Mouse (Mus musculus) layer of hippocampus, postnatal 10 days (tissue): ENCODE data around the gene Olfr1375. TPM values are rescaled to one million over a fixed set of nuclear protein-coding genes. Genes with fewer than 3 reads are reported as not detected.
"Not testable (repeated sequence)": the region's sequence is repeated elsewhere in the genome, so short reads cannot be mapped to it uniquely, and the experiment has no call there.

ENCODE experiments used
- DNase-seq, 2 experiments: peaks; one replicate each; pipeline ENCODE4 v3.0.0; 2021; ENCODE audit warnings: low spot score in 2 of 2
- long read RNA-seq: library from polyadenylated mRNA; stranded (forward); transcript quantifications from one replicate; pipeline ENCODE4 v2.0.0, GENCODE M21; 2023
- total RNA-seq, 2 experiments: library from RNA; stranded (reverse); gene quantifications; 2 replicates each; pipeline ENCODE4 v1.2.3; 2021

Gene Olfr1375
- total RNA-seq = not detected
- long read RNA-seq = 0 reads

- DNase-seq = not testable (repeated sequence)
Measured at GRCm38 (mm10) chr11:51047809-51048208, at the start of gene Olfr1375. Gene Olfr1375 (plus strand): TSS chr11:51048109.

GRCm38 (mm10) chr11:51003296-51003695 lies 44.6 kb upstream of the Olfr1375 start, which contains the start of gene Olfr51:
Gene Olfr51 (plus strand): TSS chr11:51003596.
- DNase-seq = no peak

GRCm38 (mm10) chr11:51011821-51012220 lies 36.1 kb upstream of the Olfr1375 start:
- no peak for DNase-seq

GRCm38 (mm10) chr11:51013936-51014335 lies 34.0 kb upstream of the Olfr1375 start, which contains the start of gene Olfr54:
Gene Olfr54 (plus strand): TSS chr11:51014236.
- no peak for DNase-seq

GRCm38 (mm10) chr11:51016341-51016740 lies 31.6 kb upstream of the Olfr1375 start:
- DNase-seq = no peak

- not testable (repeated sequence) for DNase-seq
Measured at GRCm38 (mm10) chr11:51026811-51027210, 21.1 kb upstream of the Olfr1375 start.

- not testable (repeated sequence) for DNase-seq
Measured at GRCm38 (mm10) chr11:51029381-51029780, 18.5 kb upstream of the Olfr1375 start.

GRCm38 (mm10) chr11:51030225-51030624 lies 17.7 kb upstream of the Olfr1375 start:
- DNase-seq = no peak

- DNase-seq = peak; percentile 28 to 38
Measured at GRCm38 (mm10) chr11:51032851-51033250, 15.1 kb upstream of the Olfr1375 start.

- not testable (repeated sequence) for DNase-seq
Measured at GRCm38 (mm10) chr11:51034141-51034540, 13.8 kb upstream of the Olfr1375 start.

- no peak for DNase-seq
Measured at GRCm38 (mm10) chr11:51035951-51036350, 12.0 kb upstream of the Olfr1375 start.

- not testable (repeated sequence) for DNase-seq
Measured at GRCm38 (mm10) chr11:51044776-51045175, 3.1 kb upstream of the Olfr1375 start.

GRCm38 (mm10) chr11:51051678-51052077 lies 3.8 kb downstream of the Olfr1375 start:
- no peak for DNase-seq

- peak; percentile 21 to 38 for DNase-seq
Measured at GRCm38 (mm10) chr11:51053230-51053629, 5.3 kb downstream of the Olfr1375 start.

- peak; percentile 69 to 82 for DNase-seq
Measured at GRCm38 (mm10) chr11:51059151-51059571, 11.3 kb downstream of the Olfr1375 start, which contains the start of gene Zfp354a. Gene Zfp354a (plus strand): TSS chr11:51059257.

- no peak for DNase-seq
Measured at GRCm38 (mm10) chr11:51059640-51060039, 11.7 kb downstream of the Olfr1375 start.

- DNase-seq = no peak
Measured at GRCm38 (mm10) chr11:51060981-51061380, 13.1 kb downstream of the Olfr1375 start.

GRCm38 (mm10) chr11:51063276-51063675 lies 15.4 kb downstream of the Olfr1375 start:
- DNase-seq = no peak

- no peak for DNase-seq
Measured at GRCm38 (mm10) chr11:51063841-51064240, 15.9 kb downstream of the Olfr1375 start.

- no peak for DNase-seq
Measured at GRCm38 (mm10) chr11:51084527-51084926, 36.6 kb downstream of the Olfr1375 start.

- peak in 1 of 2 experiments; percentile 27 for DNase-seq
Measured at GRCm38 (mm10) chr11:51085269-51085668, 37.4 kb downstream of the Olfr1375 start.
